Mouse (Mus musculus): ENCODE data around the gene A930009A15Rik. TPM values are rescaled to one million over a fixed set of nuclear protein-coding genes. Genes with fewer than 3 reads are reported as not detected.
A peak's percentile ranks its signal among the peaks of the same experiment; 100 is the strongest.

Gene A930009A15Rik
- polyA plus RNA-seq, 1 experiment = not detected

- 0 out of 2 replicates have a peak overlapping the region, but pooled peaks have one; percentile 37 for H3K27ac ChIP-seq (ENCODE audit: insufficient read depth, low read depth, low read length)
- no peak overlapping the region for H3K4me3 ChIP-seq (ENCODE audit: insufficient read depth, low read depth, low read length)
- H3K4me1 ChIP-seq (ENCODE audit: control insufficient read depth, insufficient read depth, low read length) = peaks cover 5% of the 10 kb centered on the region
- TF ChIP-seq POLR2A (IDR thresholded peaks at IDR 0.05; ENCODE audit: insufficient read depth, low read depth, low read length) = no peak
- TF ChIP-seq CTCF (IDR thresholded peaks at IDR 0.05; ENCODE audit: insufficient read depth, low read depth, low read length) = no peak
- WGBS = 77% methylated on average over 3 of the region's 3 CpGs
Measured at GRCm38 (mm10) chr10:115551069-115551468, 18.7 kb upstream of the A930009A15Rik start.

GRCm38 (mm10) chr10:115553352-115554113 lies 16.3 kb upstream of the A930009A15Rik start:
- TF ChIP-seq CTCF (IDR thresholded peaks at IDR 0.05; ENCODE audit: insufficient read depth, low read depth, low read length) (no peak), POLR2A (IDR thresholded peaks at IDR 0.05; ENCODE audit: insufficient read depth, low read depth, low read length) (no peak)
- Histone ChIP-seq H3K4me1 (ENCODE audit: control insufficient read depth, insufficient read depth, low read length) (peaks cover 9% of the 10 kb centered on the region), H3K4me3 (ENCODE audit: insufficient read depth, low read depth, low read length) (no peak overlapping the region), H3K27ac (ENCODE audit: insufficient read depth, low read depth, low read length) (no peak overlapping the region)
- 63% methylated on average over 11 of the region's 11 CpGs for WGBS

GRCm38 (mm10) chr10:115555191-115555765 lies 14.5 kb upstream of the A930009A15Rik start:
- no peak overlapping the region for H3K27ac ChIP-seq (ENCODE audit: insufficient read depth, low read depth, low read length)
- H3K4me3 ChIP-seq (ENCODE audit: insufficient read depth, low read depth, low read length) = no peak overlapping the region
- H3K4me1 ChIP-seq (ENCODE audit: control insufficient read depth, insufficient read depth, low read length) = peaks cover 7% of the 10 kb centered on the region
- TF ChIP-seq CTCF (IDR thresholded peaks at IDR 0.05; ENCODE audit: insufficient read depth, low read depth, low read length) (no peak), POLR2A (IDR thresholded peaks at IDR 0.05; ENCODE audit: insufficient read depth, low read depth, low read length) (no peak)
- WGBS = 38% methylated on average over 2 of the region's 2 CpGs

- H3K4me1 ChIP-seq (ENCODE audit: control insufficient read depth, insufficient read depth, low read length) = peaks cover 6% of the 10 kb centered on the region; the same call in 1 of the 2 replicates
- WGBS = 31% methylated on average over 12 of the region's 12 CpGs
- TF ChIP-seq POLR2A (IDR thresholded peaks at IDR 0.05; ENCODE audit: insufficient read depth, low read depth, low read length) = no peak
- TF ChIP-seq CTCF (IDR thresholded peaks at IDR 0.05; ENCODE audit: insufficient read depth, low read depth, low read length) = no peak
- H3K27ac ChIP-seq (ENCODE audit: insufficient read depth, low read depth, low read length) = 0 out of 2 replicates have a peak overlapping the region, but pooled peaks have one; percentile 56
- no peak overlapping the region for H3K4me3 ChIP-seq (ENCODE audit: insufficient read depth, low read depth, low read length)
Measured at GRCm38 (mm10) chr10:115556738-115557242, 13.0 kb upstream of the A930009A15Rik start.

GRCm38 (mm10) chr10:115561136-115561880 lies 8.5 kb upstream of the A930009A15Rik start:
- no peak overlapping the region for H3K27ac ChIP-seq (ENCODE audit: insufficient read depth, low read depth, low read length)
- 45% methylated on average over 12 of the region's 12 CpGs for WGBS
- no peak overlapping the region for H3K4me3 ChIP-seq (ENCODE audit: insufficient read depth, low read depth, low read length)
- H3K4me1 ChIP-seq (ENCODE audit: control insufficient read depth, insufficient read depth, low read length) = peaks cover 16% of the 10 kb centered on the region
- TF ChIP-seq CTCF (IDR thresholded peaks at IDR 0.05; ENCODE audit: insufficient read depth, low read depth, low read length) (no peak), POLR2A (IDR thresholded peaks at IDR 0.05; ENCODE audit: insufficient read depth, low read depth, low read length) (no peak)

- peaks cover 10% of the 10 kb centered on the region for H3K4me1 ChIP-seq (ENCODE audit: control insufficient read depth, insufficient read depth, low read length)
- H3K27ac ChIP-seq (ENCODE audit: insufficient read depth, low read depth, low read length) = no peak overlapping the region
- TF ChIP-seq POLR2A (IDR thresholded peaks at IDR 0.05; ENCODE audit: insufficient read depth, low read depth, low read length) (no peak), CTCF (IDR thresholded peaks at IDR 0.05; ENCODE audit: insufficient read depth, low read depth, low read length) (no peak)
- H3K4me3 ChIP-seq (ENCODE audit: insufficient read depth, low read depth, low read length) = no peak overlapping the region
- WGBS = 88% methylated on average over 4 of the region's 4 CpGs
Measured at GRCm38 (mm10) chr10:115562911-115563686, 6.7 kb upstream of the A930009A15Rik start.

- peaks cover 10% of the 10 kb centered on the region for H3K4me1 ChIP-seq (ENCODE audit: control insufficient read depth, insufficient read depth, low read length)
- 78% methylated on average over 5 of the region's 5 CpGs for WGBS
- TF ChIP-seq CTCF (IDR thresholded peaks at IDR 0.05; ENCODE audit: insufficient read depth, low read depth, low read length) (no peak), POLR2A (IDR thresholded peaks at IDR 0.05; ENCODE audit: insufficient read depth, low read depth, low read length) (no peak)
- no peak overlapping the region for H3K4me3 ChIP-seq (ENCODE audit: insufficient read depth, low read depth, low read length)
- H3K27ac ChIP-seq (ENCODE audit: insufficient read depth, low read depth, low read length) = no peak overlapping the region
Measured at GRCm38 (mm10) chr10:115563961-115564360, 5.8 kb upstream of the A930009A15Rik start.

- WGBS = 41% methylated on average over 2 of the region's 2 CpGs
- peaks cover 6% of the 10 kb centered on the region; the same call in 1 of the 2 replicates for H3K4me1 ChIP-seq (ENCODE audit: control insufficient read depth, insufficient read depth, low read length)
- no peak overlapping the region for H3K4me3 ChIP-seq (ENCODE audit: insufficient read depth, low read depth, low read length)
- H3K27ac ChIP-seq (ENCODE audit: insufficient read depth, low read depth, low read length) = no peak overlapping the region
- TF ChIP-seq POLR2A (IDR thresholded peaks at IDR 0.05; ENCODE audit: insufficient read depth, low read depth, low read length) = no peak
- TF ChIP-seq CTCF (IDR thresholded peaks at IDR 0.05; ENCODE audit: insufficient read depth, low read depth, low read length) = no peak
Measured at GRCm38 (mm10) chr10:115570577-115570976, 791 bp downstream of the A930009A15Rik start.

Measured in olfactory bulb, adult 2 months (tissue).